Mouse (Mus musculus) neural tube, embryonic 14.5 days (tissue): ENCODE data around the gene Klf17. TPM values are rescaled to one million over a fixed set of nuclear protein-coding genes. Genes with fewer than 3 reads are reported as not detected.
"Not testable (repeated sequence)": the region's sequence is repeated elsewhere in the genome, so short reads cannot be mapped to it uniquely, and the experiment has no call there.

Experiments used
- ATAC-seq: fragments of 200-750 bp; cut with Nextera tagmentation; 2 replicates; pipeline ENCODE4 v1.8.0; 2017; ENCODE audit warnings: low read depth, mild to moderate bottlenecking, moderate TSS enrichment, moderate library complexity
- H3K27ac ChIP-seq: fragments of 300-500 bp; sonication (generic); 2 replicates; pipeline ENCODE4 v1.5.1; 2014; ENCODE audit warnings: low read depth, mild to moderate bottlenecking, control low read depth, low read length, moderate library complexity, mixed read lengths
- H3K27me3 ChIP-seq: fragments of 300-500 bp; sonication (generic); 2 replicates; pipeline ENCODE4 v1.6.1; 2014; ENCODE audit warnings: low read length; ENCODE audit not compliant: control insufficient read depth, insufficient read depth
- H3K36me3 ChIP-seq: fragments of 300-500 bp; sonication (generic); 2 replicates; pipeline ENCODE4 v1.6.1; 2014; ENCODE audit warnings: low read length, mixed read lengths; ENCODE audit not compliant: control insufficient read depth, insufficient read depth
- H3K4me1 ChIP-seq: fragments of 300-500 bp; sonication (generic); 2 replicates; pipeline ENCODE4 v1.6.1; 2014; ENCODE audit warnings: low read length; ENCODE audit not compliant: control insufficient read depth, insufficient read depth
- H3K4me2 ChIP-seq: fragments of 300-500 bp; sonication (generic); 2 replicates; pipeline ENCODE4 v1.6.1; 2014; ENCODE audit warnings: mild to moderate bottlenecking, low read depth, low read length, control low read depth
- H3K4me3 ChIP-seq: fragments of 300-500 bp; sonication (generic); 2 replicates; pipeline ENCODE4 v1.5.1; 2014; ENCODE audit warnings: low read depth, low read length, control low read depth, mixed read lengths
- H3K9ac ChIP-seq: fragments of 300-500 bp; sonication (generic); replicated peaks from 2 replicates; pipeline ENCODE4 v1.6.1; 2014; ENCODE audit warnings: low read depth, mild to moderate bottlenecking, control low read depth, low read length, mixed read lengths
- H3K9me3 ChIP-seq: fragments of 300-500 bp; sonication (generic); 2 replicates; pipeline ENCODE4 v1.6.1; 2016; ENCODE audit warnings: low read length; ENCODE audit not compliant: control insufficient read depth
- WGBS: fragments of 180-500 bp; shearing (Covaris S2); extraction: QIAGEN DNeasy Blood & Tissue Kit; methylation state at CpG from one replicate; pipeline ENCODE4 v1.1.7; 2014; 5-methylcytosine and 5-hydroxymethylcytosine counted together
- polyA plus RNA-seq: library from polyadenylated mRNA; unstranded; fragments of >200 nt; fragmentation: Nextera tagmentation; extraction: Ambion mirVana; gene quantifications from 2 replicates; pipeline ENCODE4 v1.2.1, GENCODE M21; 2014

The Klf17 gene
- polyA plus RNA-seq, 1 experiment from 2014 or later, result not detected

DNA sequence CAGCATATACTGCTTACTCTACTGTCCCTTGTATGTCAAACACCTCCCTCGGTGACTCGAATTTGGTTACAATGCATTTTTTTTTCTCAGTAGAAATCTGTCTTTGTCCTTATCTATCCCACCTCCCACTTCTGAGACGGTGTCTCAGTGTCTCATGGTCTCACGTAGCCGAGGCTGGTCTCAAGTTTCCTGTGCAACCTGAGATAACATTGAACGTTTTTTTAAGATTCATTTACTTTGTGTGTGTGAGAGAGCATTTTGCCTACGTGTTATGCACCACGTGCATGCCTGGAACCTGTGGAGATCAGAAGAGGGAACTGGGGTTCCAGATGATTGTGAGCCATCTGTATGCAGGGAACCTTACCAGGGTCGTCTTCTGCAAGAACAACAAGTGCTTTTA is 7.5 kb upstream of the Klf17 start:
- 72% methylated on average over 9 of the region's 9 CpGs for WGBS
- Histone ChIP-seq H3K27me3 (no peaks in the 10 kb centered on the region), H3K27ac (no peak overlapping the region), H3K4me1 (no peaks in the 10 kb centered on the region), H3K4me3 (no peak overlapping the region), H3K9ac (no peak overlapping the region), H3K4me2 (no peak overlapping the region), H3K9me3 (no peaks in the 10 kb centered on the region), H3K36me3 (no peaks in the 10 kb centered on the region)
- ATAC-seq, result no peak

- H3K4me1 ChIP-seq, result no peaks in the 10 kb centered on the region
- H3K27me3 ChIP-seq, result no peaks in the 10 kb centered on the region
- no peak overlapping the region for H3K9ac ChIP-seq
- H3K9me3 ChIP-seq, result no peaks in the 10 kb centered on the region
- H3K36me3 ChIP-seq, result no peaks in the 10 kb centered on the region
- H3K4me2 ChIP-seq, result no peak overlapping the region
- no peak overlapping the region for H3K27ac ChIP-seq
- H3K4me3 ChIP-seq, result no peak overlapping the region
- no peak for ATAC-seq
- WGBS, result 25% methylated on average over 5 of the region's 5 CpGs
Measured at GRCm38 (mm10) chr4:117770935-117771334, 5.5 kb upstream of the Klf17 start.

DNA sequence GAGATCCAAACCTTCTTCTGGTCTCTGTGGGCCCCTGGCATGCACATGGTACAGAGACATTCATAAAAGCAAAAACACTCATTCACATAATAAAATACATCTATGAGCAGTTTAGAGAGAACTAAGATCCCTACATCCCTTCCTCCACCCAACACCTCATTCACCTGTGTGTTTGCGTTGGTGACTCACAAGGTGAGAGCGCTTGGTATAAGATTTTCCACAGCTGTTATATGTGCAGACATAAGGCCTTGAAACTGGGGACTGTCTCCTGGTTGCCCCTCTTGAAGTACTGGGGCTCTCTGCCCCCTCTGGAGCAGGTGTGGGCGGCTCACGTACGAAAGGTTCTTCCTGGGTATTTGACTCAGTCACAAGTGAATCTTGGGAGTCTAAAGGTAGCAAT is 5.3 kb downstream of the Klf17 start:
- WGBS, result 94% methylated on average over 5 of the region's 5 CpGs
- no peak for ATAC-seq

DNA sequence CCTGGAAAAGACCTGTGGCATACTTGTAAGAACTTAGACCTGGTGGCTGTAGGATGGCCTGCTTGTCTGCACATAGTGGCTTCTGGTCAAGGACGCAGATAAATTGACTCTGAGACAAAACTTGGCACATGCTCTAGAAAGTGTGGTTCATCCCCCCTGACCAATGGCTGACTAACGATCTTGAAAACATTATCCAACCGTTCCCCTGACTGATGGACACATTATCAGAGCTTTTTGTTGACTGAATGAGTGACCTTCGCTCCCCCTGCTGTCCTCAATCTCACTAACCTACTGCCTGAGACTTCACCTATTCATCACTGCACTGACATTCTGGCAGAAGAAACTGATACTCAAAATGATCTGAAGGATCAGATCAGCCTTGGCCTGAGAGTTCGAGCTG is 13.0 kb downstream of the Klf17 start:
- not testable (repeated sequence) for H3K4me3 ChIP-seq, H3K9me3 ChIP-seq, H3K27me3 ChIP-seq, ATAC-seq, H3K4me2 ChIP-seq, H3K9ac ChIP-seq, H3K4me1 ChIP-seq, H3K36me3 ChIP-seq, H3K27ac ChIP-seq
- WGBS, result 85% methylated on average over 5 of the region's 5 CpGs

More for the DNA sequence above, 5.3 kb downstream of the Klf17 start:
- Histone ChIP-seq H3K9me3 (no peaks in the 10 kb centered on the region), H3K36me3 (no peaks in the 10 kb centered on the region), H3K4me3 (no peak overlapping the region), H3K9ac (no peak overlapping the region), H3K27me3 (no peaks in the 10 kb centered on the region), H3K4me1 (no peaks in the 10 kb centered on the region), H3K4me2 (no peak overlapping the region), H3K27ac (no peak overlapping the region)

- no peaks in the 10 kb centered on the region for H3K36me3 ChIP-seq
- H3K4me1 ChIP-seq, result no peaks in the 10 kb centered on the region
- no peaks in the 10 kb centered on the region for H3K27me3 ChIP-seq
- H3K9me3 ChIP-seq, result no peaks in the 10 kb centered on the region
- ATAC-seq, result no peak
- no peak overlapping the region for H3K9ac ChIP-seq
- no peak overlapping the region for H3K4me3 ChIP-seq
- no peak overlapping the region for H3K4me2 ChIP-seq
- WGBS, result 48% methylated on average over 8 of the region's 8 CpGs
- no peak overlapping the region for H3K27ac ChIP-seq
Measured at GRCm38 (mm10) chr4:117737559-117737958, 27.9 kb downstream of the Klf17 start.

DNA sequence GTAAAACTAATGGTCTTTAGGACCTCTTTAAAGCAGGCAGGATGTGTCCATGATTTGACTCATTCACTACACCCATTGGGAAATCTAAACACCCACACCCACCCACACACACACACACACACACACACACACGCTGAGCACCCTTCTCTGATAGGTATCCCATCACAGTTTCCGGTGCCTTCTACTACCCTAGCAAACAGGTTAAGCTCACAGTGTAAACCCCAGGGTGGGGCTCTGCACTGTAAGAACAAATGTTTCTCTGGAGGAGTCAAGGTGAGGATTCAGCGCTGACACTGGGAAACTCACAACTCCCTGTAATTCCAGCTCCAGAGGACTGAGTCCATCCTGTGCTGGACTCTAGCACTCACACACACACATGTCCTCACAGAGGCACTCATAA is 33.5 kb downstream of the Klf17 start:
- 77% methylated on average over 3 of the region's 3 CpGs for WGBS
- no peak overlapping the region for H3K9ac ChIP-seq
- H3K4me3 ChIP-seq, result no peak overlapping the region
- no peaks in the 10 kb centered on the region for H3K4me1 ChIP-seq
- no peaks in the 10 kb centered on the region for H3K27me3 ChIP-seq
- no peak overlapping the region for H3K27ac ChIP-seq
- ATAC-seq, result no peak
- H3K4me2 ChIP-seq, result no peak overlapping the region
- no peaks in the 10 kb centered on the region for H3K9me3 ChIP-seq
- no peaks in the 10 kb centered on the region for H3K36me3 ChIP-seq

- Histone ChIP-seq H3K27ac (no peak within 1 kb of the TSS), H3K4me3 (no peak within 1 kb of the TSS), H3K27me3 (no peaks in the 10 kb centered on the region), H3K4me2 (no peak within 1 kb of the TSS), H3K9me3 (no peaks in the 10 kb centered on the region), H3K4me1 (no peaks in the 10 kb centered on the region), H3K36me3 (no peaks in the 10 kb centered on the region), H3K9ac (no peak within 1 kb of the TSS)
- ATAC-seq, result no peak
- WGBS, result 84% methylated on average over 1 of the region's 1 CpGs
Measured at GRCm38 (mm10) chr4:117724112-117724511, 41.3 kb downstream of the Klf17 start, which contains the start of gene Gm12845. Gm12845 (plus strand) TSS chr4:117724412.

DNA sequence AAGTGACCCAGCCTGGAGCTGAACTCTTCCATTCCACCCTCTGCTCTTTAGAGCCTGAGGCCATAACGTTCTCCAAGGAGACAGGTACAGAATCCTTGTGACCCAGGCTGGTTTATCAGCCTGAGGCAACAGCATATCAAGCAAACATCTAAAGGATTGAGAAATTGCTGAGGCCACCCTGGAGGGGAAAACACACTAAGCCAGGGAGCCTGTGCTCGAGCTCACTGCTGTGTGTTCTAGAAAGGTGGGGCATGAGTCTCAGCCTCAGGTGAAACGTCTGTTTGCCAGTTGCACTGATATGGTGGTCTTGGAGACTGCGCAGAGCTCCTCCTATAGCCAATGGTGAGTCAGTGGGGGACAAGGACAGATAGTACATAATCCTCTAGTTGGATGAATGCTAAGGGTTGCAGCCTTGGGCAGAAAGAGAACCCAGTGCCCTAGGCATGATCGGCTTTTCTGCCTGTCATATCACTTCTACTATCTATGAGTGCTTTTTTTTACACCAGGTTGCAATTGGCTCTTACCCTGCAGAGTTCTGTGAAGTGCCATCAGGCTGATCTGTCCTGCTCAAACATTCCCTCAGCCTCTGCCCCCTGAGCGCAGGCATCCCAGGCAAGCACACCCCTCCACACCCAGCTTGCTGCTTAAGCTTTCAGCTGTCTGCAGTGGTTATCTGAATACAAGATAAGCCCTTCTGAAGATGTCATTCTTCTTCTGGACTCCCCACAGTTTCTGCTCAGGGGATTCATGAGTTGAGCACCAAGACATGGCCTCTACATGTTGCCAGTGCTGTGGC is 51.9 kb downstream of the Klf17 start:
- Histone ChIP-seq H3K27me3 (no peaks in the 10 kb centered on the region), H3K9me3 (no peaks in the 10 kb centered on the region), H3K4me2 (no peak overlapping the region), H3K9ac (no peak overlapping the region), H3K4me3 (no peak overlapping the region), H3K4me1 (no peaks in the 10 kb centered on the region), H3K27ac (no peak overlapping the region), H3K36me3 (no peaks in the 10 kb centered on the region)
- 80% methylated on average over 6 of the region's 6 CpGs for WGBS
- ATAC-seq, result no peak

DNA sequence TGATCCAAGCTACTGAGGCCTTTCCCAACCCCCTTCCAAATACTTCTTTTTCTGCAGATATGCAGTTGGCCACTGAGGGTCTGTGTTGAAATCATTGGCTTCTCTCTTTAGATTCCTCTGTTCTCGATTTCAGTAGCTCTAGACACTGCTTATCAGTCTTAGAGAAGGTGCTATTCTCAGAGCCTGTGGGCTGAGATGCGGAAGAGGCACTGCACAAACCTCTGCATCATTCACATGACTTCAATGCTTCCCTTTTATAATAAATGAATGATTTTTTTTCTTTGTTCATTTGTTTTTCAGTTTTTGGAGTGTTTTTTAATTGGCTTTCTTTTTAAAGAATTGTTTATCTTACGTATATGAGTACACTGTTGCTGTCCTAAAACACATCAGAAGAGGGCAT is 53.1 kb downstream of the Klf17 start:
- ATAC-seq, result no peak
- Histone ChIP-seq H3K4me2 (no peak overlapping the region), H3K36me3 (no peaks in the 10 kb centered on the region), H3K27ac (no peak overlapping the region), H3K9ac (no peak overlapping the region), H3K9me3 (no peaks in the 10 kb centered on the region), H3K27me3 (no peaks in the 10 kb centered on the region), H3K4me3 (no peak overlapping the region), H3K4me1 (no peaks in the 10 kb centered on the region)
- 89% methylated on average over 3 of the region's 3 CpGs for WGBS
